Mouse (Mus musculus) testis, adult 2 months (tissue): ENCODE results near the gene Cdkl3.

ENCODE experiments used
- CTCF ChIP-seq: fragments of 200-500 bp; IDR thresholded peaks from 2 replicates; pipeline ENCODE4 v1.5.1; 2012; ENCODE audit warnings: low read depth, mild to moderate bottlenecking, inconsistent platforms, low read length, moderate library complexity; ENCODE audit not compliant: control insufficient read depth, insufficient read depth, insufficient replicate concordance
- POLR2A ChIP-seq: fragments of 200-500 bp; IDR thresholded peaks from 2 replicates; pipeline ENCODE4 v1.6.1; 2012; ENCODE audit warnings: low read depth, mild to moderate bottlenecking, inconsistent platforms, low read length, moderate library complexity; ENCODE audit not compliant: control insufficient read depth

GRCm38 (mm10) chr11:52099031-52099761 is 95.2 kb downstream of the Cdkl3 start:
- no peak for TF ChIP-seq CTCF
- no peak; the same call in 1 of the 2 replicates for TF ChIP-seq POLR2A
